Mouse (Mus musculus) neutrophil, adult 83 days (primary cell): ENCODE measurements around the gene Ethe1. TPM values are rescaled to one million over a fixed set of nuclear protein-coding genes. Genes with fewer than 3 reads are reported as not detected.

Experiments used
- total RNA-seq, 2 experiments: library from RNA; stranded (reverse); gene quantifications; one replicate each; pipeline ENCODE4 v1.2.4; 2023

Ethe1 gene
- 10 to 100 TPM; 64.1 to 70.6 TPM for total RNA-seq

GRCm38 (mm10) chr7:24587330-24588105 is at the start of gene Ethe1, which contains the start of gene Zfp575:
TSS of gene Ethe1 (plus strand) at chr7:24587543.
TSS of gene Zfp575 (minus strand) at chr7:24587641.

GRCm38 (mm10) chr7:24546068-24546614 is 41.2 kb upstream of the Ethe1 start, which contains the start of the genes Pinlyp and Xrcc1:
TSS of gene Pinlyp (minus strand) at chr7:24546118.
TSS of gene Xrcc1 (plus strand) at chr7:24546289.

GRCm38 (mm10) chr7:24610144-24610878 is 23.0 kb downstream of the Ethe1 start, which contains the start of gene Phldb3:
TSS of gene Phldb3 (plus strand) at chr7:24610763.

GRCm38 (mm10) chr7:24636264-24636663 is 48.9 kb downstream of the Ethe1 start, which contains the start of gene Lypd3:
TSS of gene Lypd3 (plus strand) at chr7:24636550.

Other genes starting within 250 kb of the Ethe1 start
- gene Lypd5, start 238.3 kb upstream of the Ethe1 start, total RNA-seq, result not detected
- gene Kcnn4, start 217.3 kb upstream of the Ethe1 start, total RNA-seq, result 10 to 100 TPM; 18.0 to 23.3 TPM
- gene Smg9, start 187.9 kb upstream of the Ethe1 start, total RNA-seq, result 10 to 100 TPM; 47.5 to 50.1 TPM
- 1 to 10 TPM; 1.2 to 1.6 TPM for gene Irgc1, start 135.2 kb upstream of the Ethe1 start, total RNA-seq
- gene Plaur, start 125.1 kb upstream of the Ethe1 start, total RNA-seq, result 100 to 1,000 TPM; 869 to 905 TPM
- gene Cadm4, start 105.5 kb upstream of the Ethe1 start, total RNA-seq, result under 1 TPM in 1 of 2 experiments, not detected in 1; 0.20 TPM
- under 1 TPM; 0.53 to 0.96 TPM for gene Zfp428, start 80.5 kb upstream of the Ethe1 start, total RNA-seq
- not detected for gene AC161166.1, start 75.1 kb upstream of the Ethe1 start, total RNA-seq
- 1 to 10 TPM; 5.8 to 6.4 TPM for gene Irgq, start 56.9 kb upstream of the Ethe1 start, total RNA-seq
- gene Pinlyp, start 41.4 kb upstream of the Ethe1 start, total RNA-seq, result not detected
- 10 to 100 TPM; 33.5 to 34.6 TPM for gene Xrcc1, start 41.3 kb upstream of the Ethe1 start, total RNA-seq
- gene Zfp575, start 98 bp downstream of the Ethe1 start, total RNA-seq, result under 1 TPM in 1 of 2 experiments, not detected in 1; 0.15 TPM
- 1 to 10 TPM; 6.0 to 6.7 TPM for gene Phldb3, start 23.2 kb downstream of the Ethe1 start, total RNA-seq
- not detected for gene Lypd3, start 49.0 kb downstream of the Ethe1 start, total RNA-seq
- gene Tex101, start 89.1 kb downstream of the Ethe1 start, total RNA-seq, result not detected
- gene BC049730, start 121.7 kb downstream of the Ethe1 start, total RNA-seq, result 1 to 10 TPM in 1 of 2 experiments, not detected in 1; 1.4 TPM
- gene Gm4763, start 139.4 kb downstream of the Ethe1 start, total RNA-seq, result 1 to 10 TPM; 7.2 to 7.3 TPM
- gene Cd177, start 172.8 kb downstream of the Ethe1 start, total RNA-seq, result 1,000 to 10,000 TPM; 1,228 to 1,288 TPM
- 10 to 100 TPM; 68.3 to 68.8 TPM for gene Ceacam10, start 189.7 kb downstream of the Ethe1 start, total RNA-seq